Mouse (Mus musculus) ES-E14 (cell line): ENCODE results near the gene Commd3. TPM values are rescaled to one million over a fixed set of nuclear protein-coding genes. Genes with fewer than 3 reads are reported as not detected.

ENCODE experiments used
- DNase-seq: peaks from one replicate; pipeline ENCODE4 v3.0.0-alpha.2; 2013; ENCODE audit warnings: low read depth, low spot score
- H3K27ac ChIP-seq: 2 replicates; pipeline ENCODE4 v1.5.1; 2012; ENCODE audit warnings: low read depth, mild to moderate bottlenecking, low read length, moderate library complexity, mixed read lengths; ENCODE audit not compliant: poor library complexity, insufficient read depth, severe bottlenecking
- H3K36me3 ChIP-seq: 2 replicates; pipeline ENCODE4 v1.6.1; 2012; ENCODE audit warnings: mild to moderate bottlenecking, low read length, moderate library complexity, mixed read lengths; ENCODE audit not compliant: control insufficient read depth, poor library complexity, insufficient read depth, severe bottlenecking
- H3K4me1 ChIP-seq, 2 experiments: fragments of 150-350 bp in 1 of 2; sonication (generic) in 1 of 2; 2 replicates each; pipeline ENCODE4 v1.6.1; 2012; ENCODE audit warnings: low read length in 2 of 2, mild to moderate bottlenecking in 1 of 2, mixed read lengths in 1 of 2; ENCODE audit not compliant: control insufficient read depth in 2 of 2, insufficient read depth in 2 of 2, poor library complexity in 1 of 2
- H3K4me3 ChIP-seq, 2 experiments: fragments of 150-350 bp in 1 of 2; sonication (generic) in 1 of 2; 2 replicates each; pipeline ENCODE4 v1.5.1; 2012; ENCODE audit warnings: low read length in 2 of 2, low read depth in 1 of 2, mild to moderate bottlenecking in 1 of 2, mixed read lengths in 1 of 2; ENCODE audit not compliant: insufficient read depth in 1 of 2, poor library complexity in 1 of 2, severe bottlenecking in 1 of 2
- H3K9ac ChIP-seq: 2 replicates; pipeline ENCODE4 v1.6.1; 2012; ENCODE audit warnings: low read depth, mild to moderate bottlenecking, low read length, mixed read lengths; ENCODE audit not compliant: poor library complexity, insufficient read depth, severe bottlenecking
- H3K9me3 ChIP-seq: fragments of 150-350 bp; sonication (generic); 2 replicates; pipeline ENCODE4 v1.6.1; 2012; ENCODE audit warnings: low read depth, mild to moderate bottlenecking, low read length; ENCODE audit not compliant: control insufficient read depth, insufficient read depth
- CHD2 ChIP-seq: IDR thresholded peaks from 2 replicates; pipeline ENCODE4 v1.6.1; 2014; ENCODE audit warnings: mild to moderate bottlenecking, low read depth, low read length, inconsistent platforms
- HCFC1 ChIP-seq: IDR thresholded peaks from 2 replicates; pipeline ENCODE4 v1.6.1; 2012; ENCODE audit warnings: low read length, inconsistent platforms, borderline replicate concordance; ENCODE audit not compliant: insufficient read depth
- MAFK ChIP-seq: IDR thresholded peaks from 2 replicates; pipeline ENCODE4 v1.6.1; 2014; ENCODE audit warnings: mild to moderate bottlenecking, low read depth, low read length, inconsistent platforms; ENCODE audit not compliant: insufficient read depth
- ZC3H11A ChIP-seq: IDR thresholded peaks from 2 replicates; pipeline ENCODE4 v1.6.1; 2012; ENCODE audit warnings: low read depth, mild to moderate bottlenecking, inconsistent platforms, low read length, borderline replicate concordance
- ZNF384 ChIP-seq: IDR thresholded peaks from 2 replicates; pipeline ENCODE4 v1.6.1; 2012; ENCODE audit warnings: low read depth, low read length, inconsistent platforms
- in situ Hi-C, 2 experiments: fragments of 600-800 bp; cut with MboI; formaldehyde crosslinking; loops; one replicate each; pipeline ENCODE4 v1.15.1; 2025; ENCODE audit warnings: low sequenced_read_pairs in 2 of 2, inconsistent platforms in 1 of 2; ENCODE audit not compliant: unreplicated experiment in 2 of 2
- total RNA-seq: library from RNA; depleted of rRNA; stranded (reverse); fragments of 300-350 nt; gene quantifications from 2 replicates; pipeline ENCODE4 v1.2.3, GENCODE M21; 2012

Commd3 gene
- total RNA-seq, 1 experiment, result 35.9 TPM

DNA sequence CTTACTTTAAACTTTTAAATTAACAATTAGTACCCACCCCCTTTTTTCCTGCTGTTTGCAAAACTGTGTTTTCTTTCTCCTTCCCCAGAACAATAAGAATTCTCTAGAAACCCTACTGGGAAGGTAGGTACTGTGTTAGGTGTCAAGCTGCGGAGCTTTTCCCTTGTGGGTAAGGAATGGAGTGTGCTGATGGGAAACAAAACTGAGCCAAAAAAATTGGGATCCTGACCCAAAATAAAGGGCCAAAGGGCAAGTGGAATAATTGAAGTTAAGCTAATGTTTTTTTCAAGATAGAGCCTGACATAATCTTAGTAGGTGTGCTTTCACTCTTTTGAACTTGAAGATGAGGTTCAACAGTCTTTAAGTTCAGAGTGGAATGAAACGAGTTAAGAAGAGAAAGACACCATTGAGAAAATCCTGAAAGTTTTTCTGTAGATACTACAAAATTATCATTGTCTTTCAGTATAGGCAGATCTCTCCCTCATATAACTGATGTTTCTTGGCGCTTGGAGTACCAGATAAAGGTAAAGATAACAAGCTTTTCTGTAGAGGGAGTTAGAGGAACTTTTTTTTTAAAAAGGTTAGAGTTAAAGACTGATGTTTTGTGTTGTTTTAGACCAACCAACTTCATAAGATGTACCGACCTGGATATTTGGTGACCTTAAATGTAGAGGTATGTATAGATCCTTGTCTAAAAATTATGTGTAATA is 2.2 kb downstream of the Commd3 start:
- Histone ChIP-seq H3K9ac (no peak overlapping the region), H3K36me3 (no peaks in the 10 kb centered on the region), H3K27ac (no peak overlapping the region), H3K4me3 (no peak overlapping the region), H3K9me3 (no peaks in the 10 kb centered on the region), H3K4me1 (no peaks in the 10 kb centered on the region)
- TF ChIP-seq HCFC1 (no peak), CHD2 (no peak), MAFK (no peak), ZNF384 (no peak), ZC3H11A (no peak)
- DNase-seq, result no peak
- in situ Hi-C loops, result no loop called here

DNA sequence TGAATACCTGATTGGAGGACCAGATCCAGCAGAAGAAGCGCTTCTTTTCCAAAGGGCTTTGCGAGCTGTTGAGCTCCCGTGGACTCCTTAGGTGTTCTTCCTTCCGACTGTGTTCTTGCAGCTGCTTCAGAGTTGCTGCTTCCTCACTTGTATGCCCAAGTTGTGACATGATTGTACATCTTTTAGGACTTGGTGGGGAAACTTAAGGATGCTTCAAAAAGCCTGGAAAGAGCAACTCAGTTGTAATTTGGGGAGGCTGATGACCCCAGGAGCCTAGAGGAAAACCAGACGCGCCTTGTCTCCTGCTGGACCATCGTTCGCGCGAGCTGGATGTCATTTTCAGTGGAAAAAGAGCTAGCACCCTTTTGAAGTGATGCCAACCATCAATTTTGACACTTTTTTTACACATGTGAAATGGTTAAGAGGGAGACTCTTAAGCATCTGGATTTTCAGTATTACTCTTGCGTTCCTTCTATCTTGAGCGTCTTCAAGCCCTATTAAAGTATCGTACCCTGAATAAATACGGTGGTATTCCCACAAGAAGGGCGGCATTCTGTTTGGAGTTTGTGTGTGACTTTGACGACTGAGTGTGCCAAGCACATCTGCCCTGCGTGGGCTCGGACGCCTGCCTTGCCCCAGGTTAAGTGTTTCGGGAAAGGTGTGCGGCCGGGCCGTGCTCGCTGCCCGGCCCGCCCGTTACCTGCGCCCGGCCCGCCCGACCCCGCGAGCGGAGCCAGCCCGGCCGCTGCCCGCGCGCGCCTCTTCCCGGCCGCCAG is 3.7 kb downstream of the Commd3 start:
- Histone ChIP-seq H3K4me3 (peak overlapping the region; percentile 49 to 98), H3K9ac (0 out of 2 replicates have a peak overlapping the region, but pooled peaks have one; percentile 10), H3K4me1 (no peaks in the 10 kb centered on the region), H3K36me3 (no peaks in the 10 kb centered on the region), H3K27ac (no peak overlapping the region), H3K9me3 (no peaks in the 10 kb centered on the region)
- TF ChIP-seq ZNF384 (no peak), ZC3H11A (no peak), CHD2 (no peak), HCFC1 (no peak), MAFK (no peak)
- DNase-seq, result no peak
- in situ Hi-C loops, result loop anchor here in 1 of 2 experiments (5.0 kb wide), 1 partner anchor 639 kb away; the partner anchor contains the start of gene A930004D18Rik

DNA sequence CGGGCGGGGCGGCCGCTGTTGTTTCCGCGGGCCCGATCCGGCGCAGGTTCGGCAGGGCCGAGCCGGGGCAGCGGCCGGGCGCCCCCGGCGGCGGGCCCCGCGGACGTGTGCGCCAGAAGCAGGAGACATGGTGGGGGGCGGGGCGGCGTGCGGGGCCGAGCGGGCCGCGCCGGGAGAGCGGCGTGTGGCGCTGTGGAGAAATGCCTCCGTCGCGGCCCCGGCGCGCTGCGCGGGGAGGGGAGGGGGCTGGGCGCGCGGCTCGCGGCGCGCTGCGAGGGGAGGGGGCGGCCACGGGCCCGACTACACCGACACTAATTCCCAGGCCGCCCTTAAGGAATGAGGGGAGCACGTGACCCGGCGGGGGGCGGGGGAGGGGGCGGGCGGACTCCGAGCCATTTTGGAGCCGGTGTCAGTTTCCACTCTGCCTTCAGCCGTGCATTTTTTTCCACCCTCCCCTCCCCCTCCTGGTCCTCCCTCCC is 4.3 kb downstream of the Commd3 start:
- no peaks in the 10 kb centered on the region for H3K36me3 ChIP-seq
- H3K9me3 ChIP-seq, result no peaks in the 10 kb centered on the region
- no peak for DNase-seq
- H3K4me1 ChIP-seq, result no peaks in the 10 kb centered on the region
- peak overlapping the region; percentile 10; the same call in 1 of the 2 replicates for H3K9ac ChIP-seq
- in situ Hi-C loops, result loop anchor here in 1 of 2 experiments (5.0 kb wide), 1 partner anchor 639 kb away; the partner anchor contains the start of gene A930004D18Rik
- H3K27ac ChIP-seq, result no peak overlapping the region
- no peak for TF ChIP-seq ZC3H11A
- no peak for TF ChIP-seq HCFC1
- TF ChIP-seq MAFK, result no peak
- no peak for TF ChIP-seq ZNF384
- no peak for TF ChIP-seq CHD2
- H3K4me3 ChIP-seq, result peak overlapping the region in 1 of 2 experiments; percentile 98; a peak in 3 of 4 replicates

DNA sequence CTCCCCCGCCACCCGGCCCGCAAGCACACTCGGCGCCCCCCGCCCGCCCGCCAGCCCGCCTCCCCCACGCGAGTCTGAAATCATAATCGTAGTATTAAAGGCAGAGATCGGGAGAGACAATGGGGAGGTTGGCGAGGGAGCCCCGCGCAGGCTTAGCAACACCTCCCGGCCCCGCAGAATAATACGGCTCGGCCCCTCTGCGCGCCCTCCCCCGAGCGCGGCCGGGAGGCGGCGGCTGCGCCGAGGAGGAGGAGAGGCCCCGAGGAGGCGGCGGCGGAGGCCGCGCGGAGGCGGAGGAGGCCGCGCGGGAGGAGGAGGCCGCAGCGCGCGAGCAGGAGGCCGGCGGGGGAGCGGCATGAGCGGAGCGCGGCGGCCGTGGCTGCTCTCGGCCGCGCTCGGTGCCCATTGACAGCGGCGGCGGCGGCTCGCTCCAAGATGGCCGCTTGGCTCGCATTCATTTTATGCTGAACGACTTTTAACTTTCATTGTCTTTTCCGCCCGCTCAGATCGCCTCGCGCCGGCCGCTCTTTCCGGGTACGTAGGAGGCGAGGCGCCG is 4.8 kb downstream of the Commd3 start, which contains the start of gene Bmi1:
Bmi1 (plus strand) TSS at position 83 of the 556 bp plus-strand sequence.
- Histone ChIP-seq H3K4me3 (peak within 1 kb of the TSS; percentile 70 to 98), H3K4me1 (no peaks in the 10 kb centered on the region), H3K9ac (peak within 1 kb of the TSS; percentile 88), H3K36me3 (no peaks in the 10 kb centered on the region), H3K9me3 (no peaks in the 10 kb centered on the region), H3K27ac (no peak within 1 kb of the TSS)
- no peak for TF ChIP-seq CHD2
- no peak for TF ChIP-seq HCFC1
- TF ChIP-seq ZNF384, result no peak
- TF ChIP-seq MAFK, result no peak
- no peak for TF ChIP-seq ZC3H11A
- no peak for DNase-seq
- in situ Hi-C loops, result loop anchor here in 1 of 2 experiments (5.0 kb wide), 1 partner anchor 640 kb away; the partner anchor contains the start of gene A930004D18Rik
